Mouse (Mus musculus): ENCODE results near the gene Yif1b.

GRCm38 (mm10) chr7:29287481-29287880 is 49.4 kb downstream of the Yif1b start:
- no peak for TF ChIP-seq POLR2A (IDR thresholded peaks at IDR 0.05; ENCODE audit: borderline replicate concordance, insufficient read depth, low read length)
- TF ChIP-seq CTCF (IDR thresholded peaks at IDR 0.05; ENCODE audit: borderline replicate concordance, insufficient read depth, low read depth, low read length) = no peak

Data from cerebellum, adult 2 months (tissue).